In genomic region chr19:10723649-10724048, GRCm38 (mm10) we compare ENCODE assay signal across 13 mouse cellular contexts. TPM values are rescaled to one million over a fixed set of nuclear protein-coding genes. Genes with fewer than 3 reads are reported as not detected.
DNase-seq lines count a peak whose midpoint lies in the region; ATAC-seq lines count a peak whose summit lies in the region.
"Had no signal": no experiment of that assay in that cellular context is flagged by ENCODE, and none has a peak within 500 bp of the region (broad histone marks: within the 10 kb centered on the region; RNA-seq: fewer than 3 reads in every experiment).

No protein-coding gene starts in this region.

- H3K9ac ChIP-seq in hindbrain, embryonic 14.5 days = no peak overlapping the region
- H3K9ac ChIP-seq in hindbrain, embryonic 13.5 days = no peak overlapping the region
- no peak overlapping the region for H3K9ac ChIP-seq in forebrain, embryonic 15.5 days (replicated peaks)
- no peak overlapping the region for H3K9ac ChIP-seq in midbrain, embryonic 14.5 days (replicated peaks; ENCODE audit: low read length)
- H3K9ac ChIP-seq in liver, embryonic 12.5 days = no peak overlapping the region

- peaks cover 28% of the 10 kb centered on the region for H3K4me1 ChIP-seq in hindbrain, embryonic 14.5 days (replicated peaks; ENCODE audit: control insufficient read depth, insufficient read depth, low read length)
- H3K4me1 ChIP-seq in hindbrain, embryonic 13.5 days (replicated peaks) = peaks cover 38% of the 10 kb centered on the region
- peaks cover 9% of the 10 kb centered on the region for H3K4me1 ChIP-seq in forebrain, embryonic 15.5 days
- peaks cover 22% of the 10 kb centered on the region for H3K4me1 ChIP-seq in midbrain, embryonic 14.5 days (ENCODE audit: control insufficient read depth, insufficient read depth, low read length)
- peaks cover 10% of the 10 kb centered on the region for H3K4me1 ChIP-seq in liver, embryonic 12.5 days

- no peaks in the 10 kb centered on the region for H3K27me3 ChIP-seq in hindbrain, embryonic 14.5 days (ENCODE audit: control insufficient read depth, insufficient read depth, low read length)
- no peaks in the 10 kb centered on the region for H3K27me3 ChIP-seq in hindbrain, embryonic 13.5 days
- H3K27me3 ChIP-seq in forebrain, embryonic 15.5 days = no peaks in the 10 kb centered on the region
- no peaks in the 10 kb centered on the region for H3K27me3 ChIP-seq in midbrain, embryonic 14.5 days (ENCODE audit: control insufficient read depth, insufficient read depth, low read length)
- H3K27me3 ChIP-seq in liver, embryonic 12.5 days (replicated peaks) = peaks cover 24% of the 10 kb centered on the region

- no peak overlapping the region for H3K4me2 ChIP-seq in hindbrain, embryonic 14.5 days (replicated peaks)
- no peak overlapping the region for H3K4me2 ChIP-seq in hindbrain, embryonic 13.5 days
- no peak overlapping the region for H3K4me2 ChIP-seq in forebrain, embryonic 15.5 days (replicated peaks)
- H3K4me2 ChIP-seq in midbrain, embryonic 14.5 days (ENCODE audit: low read length) = no peak overlapping the region
- no peak overlapping the region for H3K4me2 ChIP-seq in liver, embryonic 12.5 days

- DNase-seq in hindbrain, embryonic 14.5 days (ENCODE audit: low spot score) = no peak
- DNase-seq in WW6 (ENCODE audit: low read depth, low spot score) = peak; percentile 65
- peak; percentile 84 for DNase-seq in midbrain, embryonic 14.5 days
- DNase-seq in thymus, postnatal 10 days (ENCODE audit: low spot score in 2 of 2) = no peak
- DNase-seq in frontal cortex, adult 2 months (ENCODE audit: extremely low spot score in 1 of 2, low spot score in 1 of 2) = no peak
- DNase-seq: gastrocnemius, postnatal 36 days; lung, adult 2 months had no signal

- WGBS in hindbrain, embryonic 14.5 days = 44% methylated on average over 5 of the region's 5 CpGs
- 40% methylated on average over 5 of the region's 5 CpGs for WGBS in hindbrain, embryonic 13.5 days
- WGBS in forebrain, embryonic 15.5 days = 32% methylated on average over 5 of the region's 5 CpGs
- WGBS in midbrain, embryonic 14.5 days = 24% methylated on average over 5 of the region's 5 CpGs
- 36% methylated on average over 5 of the region's 5 CpGs for WGBS in liver, embryonic 12.5 days (ENCODE audit: insufficient replicate concordance)

- peak overlapping the region; percentile 9; the same call in 1 of the 2 replicates for H3K27ac ChIP-seq in hindbrain, embryonic 14.5 days
- H3K27ac ChIP-seq in hindbrain, embryonic 13.5 days = no peak overlapping the region
- H3K27ac ChIP-seq in forebrain, embryonic 15.5 days (replicated peaks) = 0 out of 2 replicates have a peak overlapping the region, but pooled peaks have one; percentile 19
- peak overlapping the region; percentile 70 for H3K27ac ChIP-seq in midbrain, embryonic 14.5 days (replicated peaks; ENCODE audit: low read depth, low read length)
- H3K27ac ChIP-seq in liver, embryonic 12.5 days = no peak overlapping the region

- H3K4me3 ChIP-seq in hindbrain, embryonic 14.5 days (replicated peaks; ENCODE audit: low read length) = no peak overlapping the region
- no peak overlapping the region for H3K4me3 ChIP-seq in hindbrain, embryonic 13.5 days
- H3K4me3 ChIP-seq in forebrain, embryonic 15.5 days = no peak overlapping the region
- H3K4me3 ChIP-seq in midbrain, embryonic 14.5 days (replicated peaks; ENCODE audit: low read depth, low read length) = no peak overlapping the region
- H3K4me3 ChIP-seq in liver, embryonic 12.5 days = no peak overlapping the region

- H3K9me3 ChIP-seq in hindbrain, embryonic 14.5 days (ENCODE audit: control insufficient read depth, low read length) = no peaks in the 10 kb centered on the region
- H3K9me3 ChIP-seq in hindbrain, embryonic 13.5 days = no peaks in the 10 kb centered on the region
- H3K9me3 ChIP-seq in forebrain, embryonic 15.5 days = no peaks in the 10 kb centered on the region
- no peaks in the 10 kb centered on the region for H3K9me3 ChIP-seq in midbrain, embryonic 14.5 days (ENCODE audit: control insufficient read depth, low read length)
- no peaks in the 10 kb centered on the region for H3K9me3 ChIP-seq in liver, embryonic 12.5 days (replicated peaks)

- ATAC-seq in hindbrain, embryonic 14.5 days (ENCODE audit: low FRiP score) = no peak
- ATAC-seq in hindbrain, embryonic 13.5 days (ENCODE audit: low FRiP score) = no peak
- peak; percentile 15; the same call in 1 of the 2 replicates for ATAC-seq in forebrain, embryonic 15.5 days (replicated peaks)
- peak; percentile 20; the same call in 1 of the 2 replicates for ATAC-seq in midbrain, embryonic 14.5 days (ENCODE audit: low FRiP score, low TSS enrichment)
- ATAC-seq in liver, embryonic 12.5 days = no peak
- ATAC-seq: activated CD4-positive, CD25-positive, alpha-beta regulatory T cell, adult 4 months had no signal

- no peaks in the 10 kb centered on the region for H3K36me3 ChIP-seq in hindbrain, embryonic 14.5 days (replicated peaks; ENCODE audit: control insufficient read depth, insufficient read depth)
- no peaks in the 10 kb centered on the region for H3K36me3 ChIP-seq in hindbrain, embryonic 13.5 days
- H3K36me3 ChIP-seq in forebrain, embryonic 15.5 days = no peaks in the 10 kb centered on the region
- no peaks in the 10 kb centered on the region for H3K36me3 ChIP-seq in midbrain, embryonic 14.5 days (ENCODE audit: control insufficient read depth, insufficient read depth, low read length)
- H3K36me3 ChIP-seq in liver, embryonic 12.5 days = no peaks in the 10 kb centered on the region

RNA-seq across cellular contexts. Expression of gene Cd5, which starts 15.2 kb away (rescaled TPM):
- 0.31 TPM in 2 replicates for polyA plus RNA-seq in hindbrain, embryonic 14.5 days (2014; fragmentation: Nextera tagmentation; extraction: Ambion mirVana)
- polyA plus RNA-seq in hindbrain, embryonic 13.5 days (2015; fragmentation: Nextera tagmentation; extraction: Ambion mirVana) = 0.21 and 0.35 TPM in 2 replicates
- polyA plus RNA-seq in forebrain, embryonic 15.5 days (2015; fragmentation: Nextera tagmentation; extraction: Ambion mirVana) = 0.22 and 0.26 TPM in 2 replicates
- 0.16 and 0.25 TPM in 2 replicates for polyA plus RNA-seq in midbrain, embryonic 14.5 days (2014; fragmentation: Nextera tagmentation; extraction: Ambion mirVana)
- 0.24 TPM in 1 of 2 replicates, not detected in the other for polyA plus RNA-seq in liver, embryonic 12.5 days (2016; fragmentation: Nextera tagmentation; extraction: Ambion mirVana)
- 0.14 and 0.17 TPM in 2 replicates for polyA plus RNA-seq in frontal cortex, adult 2 months (2012; rRNA removed)

RNA-seq across cellular contexts. Expression of gene Vps37c, which starts 35.1 kb away (rescaled TPM):
- 28.7 and 31.3 TPM in 2 replicates for polyA plus RNA-seq in hindbrain, embryonic 14.5 days (2014; fragmentation: Nextera tagmentation; extraction: Ambion mirVana)
- 33.8 and 34.7 TPM in 2 replicates for polyA plus RNA-seq in hindbrain, embryonic 13.5 days (2015; fragmentation: Nextera tagmentation; extraction: Ambion mirVana)
- 39.3 and 41.1 TPM in 2 replicates for polyA plus RNA-seq in forebrain, embryonic 15.5 days (2015; fragmentation: Nextera tagmentation; extraction: Ambion mirVana)
- 27.3 and 32.1 TPM in 2 replicates for polyA plus RNA-seq in midbrain, embryonic 14.5 days (2014; fragmentation: Nextera tagmentation; extraction: Ambion mirVana)
- polyA plus RNA-seq in liver, embryonic 12.5 days (2016; fragmentation: Nextera tagmentation; extraction: Ambion mirVana) = 14.5 and 14.8 TPM in 2 replicates
- 22.6 and 25.1 TPM in 2 replicates for polyA plus RNA-seq in frontal cortex, adult 2 months (2012; rRNA removed)

RNA-seq across cellular contexts. Expression of gene Pga5, which starts 45.8 kb away (rescaled TPM):
- polyA plus RNA-seq in hindbrain, embryonic 14.5 days (2014; fragmentation: Nextera tagmentation; extraction: Ambion mirVana) = not detected in 2 replicates
- polyA plus RNA-seq in hindbrain, embryonic 13.5 days (2015; fragmentation: Nextera tagmentation; extraction: Ambion mirVana) = not detected in 2 replicates
- not detected in 2 replicates for polyA plus RNA-seq in forebrain, embryonic 15.5 days (2015; fragmentation: Nextera tagmentation; extraction: Ambion mirVana)
- not detected in 2 replicates for polyA plus RNA-seq in midbrain, embryonic 14.5 days (2014; fragmentation: Nextera tagmentation; extraction: Ambion mirVana)
- polyA plus RNA-seq in liver, embryonic 12.5 days (2016; fragmentation: Nextera tagmentation; extraction: Ambion mirVana) = 0.08 TPM in 1 of 2 replicates, not detected in the other
- polyA plus RNA-seq in frontal cortex, adult 2 months (2012; rRNA removed) = 0.17 and 0.46 TPM in 2 replicates
- polyA plus RNA-seq: activated CD4-positive, CD25-positive, alpha-beta regulatory T cell, adult 4 months; heart, embryonic 16.5 days; kidney, embryonic 16.5 days; lung, adult 2 months had no signal

Comparison
In these comparisons a context has a peak if more than half of its experiments do, and no peak if none do; other contexts are left out.
1. H3K27ac ChIP-seq: peak in hindbrain, embryonic 14.5 days (single experiment), forebrain, embryonic 15.5 days (single experiment) and midbrain, embryonic 14.5 days (single experiment); none in hindbrain, embryonic 13.5 days (single experiment) and liver, embryonic 12.5 days (single experiment).
2. ATAC-seq: peak in forebrain, embryonic 15.5 days (single experiment) and midbrain, embryonic 14.5 days (single experiment); none in hindbrain, embryonic 14.5 days (single experiment), hindbrain, embryonic 13.5 days (single experiment) and liver, embryonic 12.5 days (single experiment).
3. DNase-seq: peak in WW6 (single experiment) and midbrain, embryonic 14.5 days (single experiment); none in hindbrain, embryonic 14.5 days (single experiment), thymus, postnatal 10 days (0 of 2) and frontal cortex, adult 2 months (0 of 2).